In the genomic region with DNA sequence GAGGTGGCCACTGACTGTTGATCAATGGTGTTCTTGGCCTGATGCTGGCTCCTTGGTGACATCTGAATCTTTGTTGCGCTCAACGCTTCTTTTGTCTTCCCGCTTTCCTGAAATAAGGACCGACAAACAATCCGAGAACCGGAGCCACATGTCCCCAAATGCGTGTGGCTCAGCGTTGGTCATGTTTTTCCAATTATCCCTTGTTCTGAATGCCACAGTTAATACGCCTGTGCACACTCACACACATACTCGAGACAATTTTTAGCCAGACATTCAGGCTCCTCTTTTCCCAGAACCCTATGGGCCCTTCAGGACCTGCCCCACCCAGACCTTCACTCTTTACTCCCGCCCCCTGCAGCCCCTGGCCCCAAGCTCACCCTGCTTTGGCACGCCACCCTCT, we compare ENCODE assay signal across 26 mouse cellular contexts.
"Had no signal": no experiment of that assay in that cellular context is flagged by ENCODE, and none has a peak within 500 bp of the region (broad histone marks: within the 10 kb centered on the region; RNA-seq: fewer than 3 reads in every experiment).

No protein-coding gene starts in this region.

- H3K4me2 ChIP-seq: heart, embryonic 11.5 days; heart, embryonic 13.5 days; heart, embryonic 15.5 days; hindbrain, embryonic 13.5 days; hindbrain, embryonic 15.5 days; limb, embryonic 12.5 days; liver, embryonic 11.5 days; liver, embryonic 13.5 days; liver, embryonic 15.5 days had no signal

- H3K4me1 ChIP-seq: heart, embryonic 13.5 days; heart, embryonic 15.5 days; hindbrain, embryonic 13.5 days; hindbrain, embryonic 15.5 days; liver, embryonic 13.5 days; liver, embryonic 15.5 days had no signal

- H3K27me3 ChIP-seq: hindbrain, embryonic 13.5 days; hindbrain, embryonic 15.5 days; limb, embryonic 12.5 days; liver, embryonic 15.5 days had no signal

- ATAC-seq: hindbrain, postnatal 0 days; intestine, embryonic 16.5 days; liver, postnatal 0 days had no signal

- H3K27ac ChIP-seq: heart, adult 2 months; heart, embryonic 13.5 days; heart, embryonic 15.5 days; hindbrain, embryonic 13.5 days; hindbrain, embryonic 15.5 days; hindbrain, postnatal 0 days; layer of hippocampus, adult 2 months; left cerebral cortex, adult 2 months; limb, embryonic 12.5 days; liver, embryonic 13.5 days; liver, embryonic 15.5 days had no signal

- H3K4me3 ChIP-seq: heart, adult 2 months; heart, embryonic 13.5 days; heart, embryonic 15.5 days; hindbrain, embryonic 13.5 days; hindbrain, embryonic 15.5 days; layer of hippocampus, adult 2 months; left cerebral cortex, adult 2 months; limb, embryonic 12.5 days; liver, embryonic 13.5 days; liver, embryonic 15.5 days had no signal

- H3K36me3 ChIP-seq: heart, embryonic 13.5 days; heart, embryonic 15.5 days; hindbrain, embryonic 13.5 days; hindbrain, embryonic 15.5 days; limb, embryonic 12.5 days; liver, embryonic 13.5 days; liver, embryonic 15.5 days had no signal

- H3K9me3 ChIP-seq: heart, embryonic 13.5 days; heart, embryonic 15.5 days; hindbrain, embryonic 13.5 days; hindbrain, embryonic 15.5 days; limb, embryonic 12.5 days; liver, embryonic 13.5 days; liver, embryonic 15.5 days had no signal

- H3K9ac ChIP-seq: heart, embryonic 13.5 days; heart, embryonic 15.5 days; hindbrain, embryonic 13.5 days; hindbrain, embryonic 15.5 days; limb, embryonic 12.5 days; liver, embryonic 13.5 days; liver, embryonic 15.5 days; liver, postnatal 0 days had no signal

- DNase-seq: gastrocnemius, postnatal 14 days; gastrocnemius, postnatal 36 days; heart, adult 2 months; heart, postnatal 14 days; heart, postnatal 36 days; kidney, adult 11 months; kidney, adult 8-10 months; kidney, postnatal 10 days; kidney, postnatal 25 days; kidney, postnatal 4 days; left cerebral cortex, postnatal 4 days; liver; liver, embryonic 13.5 days; liver, postnatal 0 days had no signal
